Mouse (Mus musculus) left cerebral cortex, postnatal 4 days (tissue): Measurements from ENCODE around the gene BC003965. TPM values are rescaled to one million over a fixed set of nuclear protein-coding genes. Genes with fewer than 3 reads are reported as not detected.
"Not testable (repeated sequence)": the region's sequence is repeated elsewhere in the genome, so short reads cannot be mapped to it uniquely, and the experiment has no call there.

Experiments used
- DNase-seq: peaks from one replicate; pipeline ENCODE4 v3.0.0-alpha.2; 2022
- intact Hi-C: fragments of 180-260 bp; cut with DNase I; formaldehyde crosslinking; loops from one replicate; pipeline ENCODE4 v1.15.1; 2025
- total RNA-seq, 2 experiments: library from RNA; stranded (reverse); gene quantifications; 2 replicates each; pipeline ENCODE4 v1.2.3; 2021

BC003965 gene
- total RNA-seq, 2 experiments from 2014 or later: 16.8 to 18.6 TPM

DNA sequence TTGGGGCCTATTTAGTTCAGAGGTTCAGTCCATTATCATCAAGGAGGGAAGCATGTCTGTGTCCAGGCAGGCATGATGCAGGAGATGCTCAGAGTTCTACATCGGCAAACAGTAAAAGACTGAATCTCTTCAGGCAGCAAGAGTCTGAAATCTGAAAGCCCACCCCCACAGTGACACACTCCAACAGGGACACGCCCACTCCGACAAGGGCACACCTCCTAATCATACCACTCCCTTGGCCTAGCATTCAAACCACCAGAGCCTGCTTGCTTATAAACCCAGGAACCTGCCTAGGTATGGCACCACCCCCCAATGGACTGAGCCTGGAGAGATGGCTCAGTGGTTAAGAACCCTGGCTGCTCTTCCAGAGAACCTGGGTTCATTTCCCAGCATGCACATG, 31.1 kb downstream of the BC003965 start:
- intact Hi-C loops: no loop called here
- DNase-seq: no peak

- intact Hi-C loops: no loop called here
- DNase-seq: no peak
These were observed 34.6 kb downstream of the BC003965 start for GRCm38 (mm10) chr17:25218967-25219366.

DNA sequence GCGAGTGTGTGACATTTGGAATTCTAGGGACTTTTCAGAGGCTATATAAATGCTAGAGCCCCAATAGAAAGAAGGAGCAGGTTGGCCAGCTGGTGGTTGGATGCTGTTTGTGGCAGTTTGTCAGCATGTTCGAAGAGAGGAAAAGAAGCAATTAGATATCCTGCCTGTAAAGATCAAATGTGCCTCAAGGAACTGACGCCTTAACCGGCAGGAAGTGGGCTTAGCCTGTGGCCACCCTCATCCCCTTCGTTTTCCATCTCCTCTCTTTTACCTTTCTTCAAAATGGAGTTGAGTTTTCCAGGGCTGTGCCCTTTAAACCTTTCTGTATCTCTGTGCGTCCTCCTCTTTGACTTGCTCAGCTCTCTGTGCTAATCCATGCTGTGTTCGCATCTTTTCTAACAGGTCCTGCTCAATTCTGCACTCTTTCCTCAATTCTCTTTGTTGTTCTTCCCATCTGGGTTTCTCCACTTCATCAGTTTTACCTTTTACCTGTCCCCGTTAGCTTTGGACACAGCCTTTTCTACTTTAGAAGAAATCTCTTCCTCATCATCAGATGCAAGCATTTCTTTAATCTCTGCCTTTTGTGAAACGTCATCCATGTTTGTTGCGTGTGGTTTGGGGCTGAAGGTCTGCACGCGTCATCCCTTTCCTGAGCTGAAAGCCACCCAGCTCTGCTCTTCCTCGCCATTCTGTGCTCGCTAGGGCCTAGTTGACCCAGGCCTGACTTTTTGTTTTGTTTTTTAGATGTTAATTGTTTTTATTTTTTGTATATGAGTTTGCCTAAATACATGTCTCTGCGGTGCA, 35.3 kb downstream of the BC003965 start:
- intact Hi-C loops: no loop called here
- no peak for DNase-seq

GRCm38 (mm10) chr17:25220746-25221145, 36.4 kb downstream of the BC003965 start:
- no peak for DNase-seq
- intact Hi-C loops: no loop called here

DNA sequence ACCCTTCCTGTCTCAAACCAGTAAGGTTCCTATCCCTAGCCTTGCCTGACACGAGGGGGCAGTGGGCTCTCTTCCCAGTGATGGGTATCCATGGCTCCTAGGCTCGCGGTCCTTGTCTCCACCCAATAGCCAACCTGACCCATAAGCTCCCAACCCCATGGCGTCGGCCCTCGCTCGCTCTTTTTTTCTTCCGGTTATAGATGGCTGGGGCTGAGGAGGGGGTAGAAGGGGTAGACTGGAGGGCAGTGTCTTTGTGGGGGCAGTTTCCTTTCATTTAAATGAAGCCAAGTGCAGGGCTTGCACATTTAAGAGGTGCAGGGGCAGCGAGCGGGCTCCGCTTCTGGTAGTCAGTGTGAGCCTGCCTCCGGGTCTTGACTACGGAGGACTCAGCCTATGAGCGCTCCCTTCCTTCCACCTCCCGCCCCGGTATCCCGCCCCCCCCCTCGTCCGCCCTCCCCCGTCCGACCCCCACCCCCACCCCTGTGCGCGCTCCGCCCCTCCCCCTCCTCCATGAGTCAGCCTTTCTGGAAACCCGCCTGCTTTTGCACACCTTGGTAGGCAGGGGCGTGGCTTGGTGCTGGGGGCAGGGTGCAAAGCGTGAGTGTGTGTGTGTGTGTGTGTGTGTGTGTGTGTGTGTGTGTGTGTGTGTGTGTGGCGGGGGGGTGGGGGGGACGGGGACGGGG, 37.6 kb downstream of the BC003965 start:
- intact Hi-C loops: no loop called here
- peak; percentile 60 for DNase-seq

DNA sequence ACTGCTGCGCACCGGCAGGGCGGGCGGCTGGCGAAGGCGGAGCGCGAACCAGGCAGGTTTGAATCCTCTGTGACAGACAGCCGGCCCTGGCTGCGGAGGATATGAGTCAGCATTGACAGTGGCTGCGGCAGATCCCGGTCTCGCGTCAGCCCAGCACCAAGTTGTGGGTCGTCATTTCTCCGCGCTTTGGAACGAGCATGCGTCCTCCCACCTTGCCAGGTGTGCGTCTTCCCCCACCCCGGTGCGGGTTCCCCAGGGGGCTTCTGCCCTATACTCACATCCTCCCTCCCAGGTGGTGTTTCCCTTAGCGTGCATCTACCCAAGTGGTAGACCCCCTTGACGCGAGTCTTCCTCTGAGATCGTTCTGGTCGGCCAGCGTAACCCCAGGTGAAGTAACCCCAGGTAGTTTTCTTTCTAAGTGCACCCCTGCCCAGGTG, 38.2 kb downstream of the BC003965 start:
- DNase-seq, intact Hi-C loops: not testable (repeated sequence)

- DNase-seq: no peak
These were observed 38.7 kb downstream of the BC003965 start for GRCm38 (mm10) chr17:25222951-25223601.

DNA sequence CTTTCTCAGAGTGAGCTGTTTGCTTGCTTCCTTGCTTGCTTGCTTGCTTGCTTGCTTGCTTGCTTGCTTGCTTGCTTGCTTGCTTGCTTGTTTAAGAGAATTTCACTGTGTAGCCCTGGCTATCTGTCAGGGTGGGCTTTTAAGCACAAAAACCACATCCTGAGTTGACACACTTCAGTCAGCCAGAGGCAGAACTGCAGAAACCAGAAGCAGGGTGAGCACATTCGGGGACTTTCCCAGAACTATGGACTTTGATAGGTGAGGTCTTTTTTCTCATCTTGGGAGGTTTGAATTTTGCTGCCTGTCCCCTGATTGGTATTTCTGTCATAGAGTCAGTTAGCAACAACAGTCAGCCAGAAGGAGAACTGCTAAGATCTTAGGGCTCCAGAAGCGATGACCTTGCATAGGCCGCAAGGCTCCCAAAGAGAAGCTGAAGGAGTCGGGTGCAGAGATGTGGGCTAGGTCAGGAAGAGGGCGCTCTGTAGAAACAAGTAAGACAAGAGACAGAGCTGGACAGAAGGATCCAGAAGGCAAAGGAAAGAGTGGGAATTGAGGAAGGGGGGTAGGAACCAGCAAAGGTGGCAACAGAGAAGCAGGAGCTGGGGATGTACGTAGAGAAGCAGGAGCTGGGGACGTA, 40.4 kb downstream of the BC003965 start:
- no peak for DNase-seq
- intact Hi-C loops: no loop called here

More at GRCm38 (mm10) chr17:25222951-25223601, 38.7 kb downstream of the BC003965 start:
- intact Hi-C loops: no loop called here

DNA sequence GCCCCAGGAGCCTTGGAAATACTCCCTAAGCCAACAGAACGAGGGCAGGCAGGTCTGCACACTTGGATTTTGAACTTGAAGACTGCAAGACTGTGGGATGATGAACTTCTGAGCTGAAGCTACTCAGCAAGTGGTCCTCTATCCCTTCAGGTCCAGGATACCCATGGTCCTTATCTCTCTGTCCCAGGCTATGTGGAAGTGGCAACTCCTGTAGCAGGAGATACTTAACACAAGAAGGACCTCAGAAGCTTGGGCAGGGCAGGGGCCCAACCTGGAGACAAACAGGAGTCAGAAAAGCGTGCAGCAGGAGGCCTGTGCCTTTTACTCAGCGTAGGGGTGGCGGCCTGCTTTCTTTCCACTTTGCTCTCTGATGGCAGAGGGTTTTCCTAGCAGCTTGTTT, 41.3 kb downstream of the BC003965 start:
- DNase-seq: no peak

DNA sequence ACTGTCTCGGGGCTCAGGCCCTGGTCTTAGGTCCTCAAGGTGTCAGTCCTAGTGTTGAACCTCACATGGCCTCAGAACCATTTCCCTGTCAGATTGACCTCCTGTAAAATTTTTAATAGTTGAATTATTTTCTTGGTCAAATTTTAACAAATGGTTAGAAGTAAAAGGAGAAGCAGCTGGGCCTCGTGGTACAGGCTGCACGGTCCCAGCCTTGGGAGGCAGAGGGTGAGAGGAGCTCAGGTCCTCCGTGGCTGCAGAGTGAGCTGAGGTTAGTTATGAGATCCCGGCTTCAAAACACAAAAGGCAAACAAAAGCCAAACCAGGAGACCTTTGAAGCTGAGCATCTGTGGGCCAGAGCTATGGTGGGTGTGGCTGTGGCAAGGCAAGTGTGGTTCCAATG, 43.6 kb downstream of the BC003965 start:
- intact Hi-C loops: no loop called here
- no peak for DNase-seq

More for the DNA sequence above, 41.3 kb downstream of the BC003965 start:
- intact Hi-C loops: no loop called here

- DNase-seq, intact Hi-C loops: not testable (repeated sequence)
These were observed 45.8 kb downstream of the BC003965 start for GRCm38 (mm10) chr17:25230014-25230655.

- DNase-seq: no peak
- intact Hi-C loops: no loop called here
These were observed 46.3 kb downstream of the BC003965 start for GRCm38 (mm10) chr17:25230700-25231099.

- DNase-seq, intact Hi-C loops: not testable (repeated sequence)
These were observed 47.3 kb downstream of the BC003965 start for GRCm38 (mm10) chr17:25231621-25232020.

GRCm38 (mm10) chr17:25235635-25236034, 51.3 kb downstream of the BC003965 start:
- DNase-seq: no peak
- intact Hi-C loops: no loop called here

Other genes starting within 250 kb of the BC003965 start
- gene Mapk8ip3, start 247.6 kb upstream of the BC003965 start, total RNA-seq: 100 to 1,000 TPM; 255 to 270 TPM
- gene Jpt2, start 223.9 kb upstream of the BC003965 start, total RNA-seq: 10 to 100 TPM; 31.5 to 37.2 TPM
- gene Cramp1l, start 168.8 kb upstream of the BC003965 start, total RNA-seq: 10 to 100 TPM; 27.7 to 29.0 TPM
- gene Ift140, start 168.5 kb upstream of the BC003965 start, total RNA-seq: 10 to 100 TPM; 29.9 to 32.2 TPM
- gene Tmem204, start 101.0 kb upstream of the BC003965 start, total RNA-seq: 1 to 10 TPM; 5.4 to 6.7 TPM
- 10 to 100 TPM; 58.3 to 59.3 TPM for gene Telo2, start 68.6 kb upstream of the BC003965 start, total RNA-seq
- under 1 TPM; 0.32 to 0.34 TPM for gene Ptx4, start 63.8 kb upstream of the BC003965 start, total RNA-seq
- gene Clcn7, start 51.2 kb upstream of the BC003965 start, total RNA-seq: 10 to 100 TPM; 40.9 to 42.5 TPM
- gene Ccdc154, start 22.1 kb upstream of the BC003965 start, total RNA-seq: under 1 TPM in 1 of 2 experiments, not detected in 1; 0.16 TPM
- gene Gm38655, start 9.1 kb upstream of the BC003965 start, total RNA-seq: not detected
- gene Unkl, start 3.8 kb downstream of the BC003965 start, total RNA-seq: 10 to 100 TPM; 23.5 to 26.9 TPM
- gene Gnptg, start 55.6 kb downstream of the BC003965 start, total RNA-seq: 10 to 100 TPM; 54.6 to 56.0 TPM
- 10 to 100 TPM; 29.7 to 33.8 TPM for gene Tsr3, start 55.6 kb downstream of the BC003965 start, total RNA-seq
- 10 to 100 TPM in 1 of 2 experiments, 1 to 10 TPM in 1; 5.2 to 24.2 TPM for gene Baiap3, start 71.8 kb downstream of the BC003965 start, total RNA-seq
- 100 to 1,000 TPM; 297 to 302 TPM for gene Ube2i, start 90.1 kb downstream of the BC003965 start, total RNA-seq
- gene Prss34, start 113.8 kb downstream of the BC003965 start, total RNA-seq: 1 to 10 TPM; 1.2 to 1.3 TPM
- not detected for gene Prss28, start 124.1 kb downstream of the BC003965 start, total RNA-seq
- not detected for gene Prss29, start 134.1 kb downstream of the BC003965 start, total RNA-seq
- gene Tpsab1, start 161.0 kb downstream of the BC003965 start, total RNA-seq: 1 to 10 TPM in 1 of 2 experiments, under 1 TPM in 1; 0.62 to 2.5 TPM
- gene Tpsb2, start 181.8 kb downstream of the BC003965 start, total RNA-seq: 10 to 100 TPM in 1 of 2 experiments, 1 to 10 TPM in 1; 8.1 to 16.4 TPM
- gene Tpsg1, start 184.7 kb downstream of the BC003965 start, total RNA-seq: not detected
- gene Cacna1h, start 249.2 kb downstream of the BC003965 start, total RNA-seq: 100 to 1,000 TPM in 1 of 2 experiments, 10 to 100 TPM in 1; 96.9 to 103 TPM